10 mouse cellular contexts compared by ENCODE assay signal in genomic region chr5:143299686-143300085, GRCm38 (mm10). TPM values are rescaled to one million over a fixed set of nuclear protein-coding genes. Genes with fewer than 3 reads are reported as not detected.
DNase-seq lines count a peak whose midpoint lies in the region; ATAC-seq and TF ChIP-seq lines count a peak whose summit lies in the region.
"Had no signal": no experiment of that assay in that cellular context is flagged by ENCODE, and none has a peak within 500 bp of the region (broad histone marks: within the 10 kb centered on the region; RNA-seq: fewer than 3 reads in every experiment).

No protein-coding gene starts in this region.

- no peaks in the 10 kb centered on the region for H3K9me3 ChIP-seq in liver, embryonic 12.5 days (replicated peaks)
- H3K9me3 ChIP-seq: lung, embryonic 15.5 days had no signal

- H3K4me3 ChIP-seq in liver, adult 2 months (ENCODE audit: insufficient read depth, low read depth, low read length): no peak overlapping the region
- no peak overlapping the region for H3K4me3 ChIP-seq in liver, embryonic 12.5 days
- H3K4me3 ChIP-seq: lung, embryonic 15.5 days had no signal

- H3K9ac ChIP-seq in liver, adult 2 months (ENCODE audit: low read depth, low read length): no peak overlapping the region
- H3K9ac ChIP-seq in liver, embryonic 12.5 days: no peak overlapping the region
- H3K9ac ChIP-seq: lung, embryonic 15.5 days had no signal

- TF ChIP-seq POLR2A in liver, adult 2 months (IDR thresholded peaks at IDR 0.05; ENCODE audit: extremely low read depth, insufficient read depth, low read length): no peak

- no peak overlapping the region for H3K4me2 ChIP-seq in liver, embryonic 12.5 days
- H3K4me2 ChIP-seq: lung, embryonic 15.5 days had no signal

- no peaks in the 10 kb centered on the region for H3K27me3 ChIP-seq in liver, adult 2 months (ENCODE audit: control insufficient read depth, insufficient read depth, low read length)
- peaks cover 2% of the 10 kb centered on the region; the same call in 1 of the 2 replicates for H3K27me3 ChIP-seq in liver, embryonic 12.5 days (replicated peaks)

- TF ChIP-seq CTCF in liver, adult 2 months (IDR thresholded peaks at IDR 0.05; ENCODE audit: low read depth, low read length): peak; percentile 77

- H3K4me1 ChIP-seq in liver, adult 2 months (ENCODE audit: control insufficient read depth, insufficient read depth, low read length): no peaks in the 10 kb centered on the region
- H3K4me1 ChIP-seq in liver, embryonic 12.5 days: no peaks in the 10 kb centered on the region

- no peak for ATAC-seq in cerebellum, adult (ENCODE audit: insufficient number of reproducible peaks, low FRiP score, low TSS enrichment)
- ATAC-seq in liver, embryonic 12.5 days: no peak
- ATAC-seq in erythroid progenitor cell, adult 5-6 weeks (replicated peaks; ENCODE audit: low FRiP score, poor library complexity, severe bottlenecking): 0 out of 2 replicates have a peak, but pooled peaks have one; percentile 45

- WGBS in liver, adult 2 months: 89% methylated on average over 4 of the region's 4 CpGs
- WGBS in liver, embryonic 12.5 days (ENCODE audit: insufficient replicate concordance): 77% methylated on average over 4 of the region's 4 CpGs

- peak; percentile 43 to 66 for DNase-seq in cerebellum, adult 18-20 months
- DNase-seq in liver, adult 2 months (ENCODE audit: extremely low read depth, low read depth, low spot score): peak; percentile 12
- peak; percentile 59 for DNase-seq in adrenal gland, postnatal 25 days
- DNase-seq in lung, postnatal 14 days: peak; percentile 63
- peak; percentile 61 for DNase-seq in thymus, postnatal 25 days

- H3K36me3 ChIP-seq in liver, adult 2 months (ENCODE audit: control insufficient read depth, insufficient read depth, low read length): no peaks in the 10 kb centered on the region
- H3K36me3 ChIP-seq in liver, embryonic 12.5 days: peaks cover 65% of the 10 kb centered on the region

- no peak overlapping the region for H3K27ac ChIP-seq in liver, adult 2 months (replicated peaks; ENCODE audit: insufficient read depth, low read depth, low read length)
- H3K27ac ChIP-seq in liver, embryonic 12.5 days: no peak overlapping the region
- H3K27ac ChIP-seq: lung, embryonic 15.5 days had no signal

- H3K79me2 ChIP-seq in liver, adult 2 months (ENCODE audit: control insufficient read depth, insufficient read depth, low read length): no peaks in the 10 kb centered on the region

RNA-seq across cellular contexts. Expression of gene Zfp853, which starts 6.3 kb away (rescaled TPM):
- total RNA-seq in liver, adult 2 months (2014; rRNA removed): 0.28 TPM in 1 of 2 replicates, not detected in the other
- 0.07 and 0.11 TPM in 2 replicates for polyA plus RNA-seq in liver, adult 2 months (2012; rRNA removed)
- polyA plus RNA-seq in liver, embryonic 12.5 days (2016; fragmentation: Nextera tagmentation; extraction: Ambion mirVana): not detected in 2 replicates
- 0.24 and 0.29 TPM in 2 replicates for total RNA-seq in adrenal gland, postnatal 25 days (2021)
- not detected in 2 replicates for total RNA-seq in erythroid progenitor cell, adult 5-6 weeks (2015; ENCODE audit: low replicate concordance)
- total RNA-seq in erythroid progenitor cell, adult 5-6 weeks (2017; ENCODE audit: low replicate concordance): not detected in 2 replicates
- polyA plus RNA-seq: lung, embryonic 15.5 days had no signal

RNA-seq across cellular contexts. Expression of gene E130309D02Rik, which starts 15.5 kb away (rescaled TPM):
- total RNA-seq in liver, adult 2 months (2014; rRNA removed): 4.3 and 6.8 TPM in 2 replicates
- 12.8 and 14.8 TPM in 2 replicates for polyA plus RNA-seq in liver, adult 2 months (2012; rRNA removed)
- polyA plus RNA-seq in liver, embryonic 12.5 days (2016; fragmentation: Nextera tagmentation; extraction: Ambion mirVana): 43.6 and 44.8 TPM in 2 replicates
- total RNA-seq in adrenal gland, postnatal 25 days (2021): 36.5 and 39.8 TPM in 2 replicates
- total RNA-seq in erythroid progenitor cell, adult 5-6 weeks (2015; ENCODE audit: low replicate concordance): 14.7 and 20.9 TPM in 2 replicates
- total RNA-seq in erythroid progenitor cell, adult 5-6 weeks (2017; ENCODE audit: low replicate concordance): 7.8 and 8.2 TPM in 2 replicates

RNA-seq across cellular contexts. Expression of gene Zdhhc4, which starts 29.4 kb away (rescaled TPM):
- total RNA-seq in liver, adult 2 months (2014; rRNA removed): 13.0 and 14.0 TPM in 2 replicates
- 37.9 and 42.5 TPM in 2 replicates for polyA plus RNA-seq in liver, adult 2 months (2012; rRNA removed)
- polyA plus RNA-seq in liver, embryonic 12.5 days (2016; fragmentation: Nextera tagmentation; extraction: Ambion mirVana): 41.9 and 42.9 TPM in 2 replicates
- total RNA-seq in adrenal gland, postnatal 25 days (2021): 58.7 and 66.5 TPM in 2 replicates
- 16.6 and 43.6 TPM in 2 replicates for total RNA-seq in erythroid progenitor cell, adult 5-6 weeks (2015; ENCODE audit: low replicate concordance)
- total RNA-seq in erythroid progenitor cell, adult 5-6 weeks (2017; ENCODE audit: low replicate concordance): 11.6 and 29.8 TPM in 2 replicates

RNA-seq across cellular contexts. Expression of gene Zfp316, which starts 29.9 kb away (rescaled TPM):
- total RNA-seq in liver, adult 2 months (2014; rRNA removed): 1.9 and 2.4 TPM in 2 replicates
- 1.9 and 2.3 TPM in 2 replicates for polyA plus RNA-seq in liver, adult 2 months (2012; rRNA removed)
- polyA plus RNA-seq in liver, embryonic 12.5 days (2016; fragmentation: Nextera tagmentation; extraction: Ambion mirVana): 0.78 and 1.0 TPM in 2 replicates
- 7.4 and 11.6 TPM in 2 replicates for total RNA-seq in adrenal gland, postnatal 25 days (2021)
- 0.36 TPM in 1 of 2 replicates, not detected in the other for total RNA-seq in erythroid progenitor cell, adult 5-6 weeks (2015; ENCODE audit: low replicate concordance)
- 0.64 and 0.76 TPM in 2 replicates for total RNA-seq in erythroid progenitor cell, adult 5-6 weeks (2017; ENCODE audit: low replicate concordance)

RNA-seq across cellular contexts. Expression of gene Grid2ip, which starts 57.5 kb away (rescaled TPM):
- not detected in 2 replicates for total RNA-seq in liver, adult 2 months (2014; rRNA removed)
- polyA plus RNA-seq in liver, adult 2 months (2012; rRNA removed): 0.13 TPM in 1 of 2 replicates, not detected in the other
- 0.04 TPM in 1 of 2 replicates, not detected in the other for polyA plus RNA-seq in liver, embryonic 12.5 days (2016; fragmentation: Nextera tagmentation; extraction: Ambion mirVana)
- 0.73 and 0.95 TPM in 2 replicates for total RNA-seq in adrenal gland, postnatal 25 days (2021)
- not detected in 2 replicates for total RNA-seq in erythroid progenitor cell, adult 5-6 weeks (2015; ENCODE audit: low replicate concordance)
- total RNA-seq in erythroid progenitor cell, adult 5-6 weeks (2017; ENCODE audit: low replicate concordance): not detected in 2 replicates
- total RNA-seq: heart, adult 18-20 months had no signal

Comparison
In these comparisons a context has a peak if more than half of its experiments do, and no peak if none do; other contexts are left out.
1. DNase-seq: peak in every context shown above with its lines; median percentile 63 in lung, postnatal 14 days; 61 in thymus, postnatal 25 days; 59 in adrenal gland, postnatal 25 days; 54 in cerebellum, adult 18-20 months; 12 in liver, adult 2 months.